Mouse (Mus musculus): ENCODE data around the gene Ccdc169. TPM values are rescaled to one million over a fixed set of nuclear protein-coding genes. Genes with fewer than 3 reads are reported as not detected.

Ccdc169 gene
- polyA plus RNA-seq, 1 experiment from 2014 or later, result 0.08 TPM

GRCm38 (mm10) chr3:55106051-55106450 lies 31.1 kb upstream of the Ccdc169 start:
- WGBS, result 92% methylated on average over 17 of the region's 17 CpGs
- Histone ChIP-seq H3K27me3 (ENCODE audit: low read depth, poor library complexity, severe bottlenecking) (no peaks in the 10 kb centered on the region), H3K9me3 (replicated peaks) (no peaks in the 10 kb centered on the region), H3K27ac (no peak overlapping the region), H3K4me3 (no peak overlapping the region), H3K4me1 (no peaks in the 10 kb centered on the region), H3K36me3 (no peaks in the 10 kb centered on the region)
- DNase-seq (ENCODE audit: low spot score), result no peak

DNA sequence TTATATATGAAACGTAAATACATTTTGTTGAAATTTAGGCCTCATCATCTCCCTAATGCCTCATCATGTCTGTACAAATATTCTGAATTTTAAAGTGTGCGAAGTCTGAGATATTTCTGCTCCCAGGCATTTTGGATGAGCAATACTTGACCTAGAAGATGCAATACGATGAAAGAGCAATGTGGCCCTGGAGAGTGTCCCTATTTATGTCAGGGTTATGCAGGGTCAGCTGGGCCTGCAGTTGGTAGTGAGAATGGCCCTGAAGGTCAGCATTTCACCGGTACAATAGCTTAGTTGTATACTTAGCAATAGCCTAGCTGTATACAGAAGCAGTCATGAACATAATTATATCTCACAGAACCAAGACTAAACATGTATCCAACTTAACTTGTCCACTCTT lies 28.0 kb upstream of the Ccdc169 start:
- no peaks in the 10 kb centered on the region for H3K9me3 ChIP-seq (replicated peaks)
- H3K27ac ChIP-seq, result no peak overlapping the region
- H3K36me3 ChIP-seq, result no peaks in the 10 kb centered on the region
- H3K27me3 ChIP-seq (ENCODE audit: low read depth, poor library complexity, severe bottlenecking), result no peaks in the 10 kb centered on the region
- H3K4me1 ChIP-seq, result peaks cover 11% of the 10 kb centered on the region; the same call in 1 of the 2 replicates
- 86% methylated on average over 4 of the region's 4 CpGs for WGBS
- no peak overlapping the region for H3K4me3 ChIP-seq
- no peak for DNase-seq (ENCODE audit: low spot score)

GRCm38 (mm10) chr3:55111935-55112709 lies 25.0 kb upstream of the Ccdc169 start, which contains the start of gene Spg20:
Spg20 (plus strand) TSS chr3:55112108.
- Histone ChIP-seq H3K4me3 (peak within 1 kb of the TSS; percentile 93), H3K4me1 (peaks cover 17% of the 10 kb centered on the region; the same call in 1 of the 2 replicates), H3K9me3 (replicated peaks) (no peaks in the 10 kb centered on the region), H3K36me3 (peaks cover 10% of the 10 kb centered on the region), H3K27me3 (ENCODE audit: low read depth, poor library complexity, severe bottlenecking) (no peaks in the 10 kb centered on the region), H3K27ac (peak within 1 kb of the TSS; percentile 99)
- WGBS, result 1% methylated on average over 58 of the region's 58 CpGs
- peak; percentile 99 for DNase-seq (ENCODE audit: low spot score)

DNA sequence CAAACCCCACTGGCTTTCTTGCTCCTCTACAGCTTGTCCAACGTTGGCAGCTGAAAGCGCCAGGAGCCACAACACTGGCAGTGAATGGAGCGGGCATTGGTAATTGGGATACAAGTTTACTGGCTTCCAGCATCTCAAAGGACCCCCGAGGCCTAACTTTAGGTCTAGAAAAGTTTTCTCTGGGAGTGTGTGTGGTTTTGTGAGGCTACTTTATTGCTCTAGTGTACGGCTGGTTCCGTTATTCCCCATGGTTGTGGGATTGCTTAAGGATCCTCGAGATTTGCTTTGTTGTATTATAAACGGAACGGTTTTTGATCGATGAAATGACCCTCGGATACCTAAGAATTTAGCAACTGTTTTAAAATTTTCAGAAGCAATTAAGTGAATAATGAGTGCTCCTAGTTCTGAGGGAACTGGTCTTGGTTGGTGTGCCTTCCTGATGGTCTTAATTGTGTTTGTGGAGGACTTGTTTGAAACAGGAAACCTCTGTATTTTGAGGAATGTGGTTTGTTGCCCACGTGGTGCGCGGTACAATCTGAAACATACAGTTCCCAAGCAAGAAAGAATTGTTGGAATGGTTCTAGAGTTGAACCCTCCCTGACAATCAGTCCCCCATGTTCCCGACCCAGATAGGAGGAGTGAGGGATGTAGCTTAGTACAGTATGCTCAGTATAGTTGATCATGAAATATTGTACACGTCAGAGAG lies 24.3 kb upstream of the Ccdc169 start:
- DNase-seq (ENCODE audit: low spot score), result peak; percentile 50

DNA sequence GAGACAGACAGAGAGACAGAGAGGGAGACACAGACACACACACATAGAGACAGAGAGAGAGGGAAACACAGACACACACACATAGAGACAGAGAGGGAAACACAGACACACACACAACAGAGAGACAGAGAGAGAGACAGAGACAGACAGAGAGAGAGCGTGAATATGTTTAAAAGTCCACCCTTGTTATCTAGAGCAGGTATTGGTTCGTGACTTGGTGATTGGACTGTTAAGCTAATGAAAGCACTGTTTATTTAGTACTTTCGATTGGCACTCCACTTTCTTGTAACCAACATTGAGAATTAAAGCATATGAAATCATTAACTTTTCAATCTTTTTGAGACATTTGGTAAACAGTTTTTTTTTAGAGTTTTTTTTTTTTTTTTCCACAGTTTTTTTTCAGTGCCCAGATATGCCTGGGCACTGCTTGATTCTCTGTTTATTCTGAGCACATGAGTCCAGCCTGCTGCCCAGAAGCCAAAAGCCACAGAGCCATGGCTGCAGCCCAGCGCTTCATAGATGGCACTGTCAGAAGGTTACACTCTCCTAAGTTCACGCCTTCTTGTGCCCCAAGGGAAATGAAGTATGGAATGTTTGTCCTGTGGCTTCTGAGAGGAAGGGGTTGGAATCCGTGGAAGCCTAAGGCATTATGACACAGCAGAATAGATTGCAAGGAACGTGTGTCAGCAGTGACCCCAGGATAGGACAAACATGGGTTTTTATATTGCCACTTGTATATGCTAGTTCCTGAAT lies 22.6 kb upstream of the Ccdc169 start:
- Histone ChIP-seq H3K4me3 (no peak overlapping the region), H3K36me3 (peaks cover 34% of the 10 kb centered on the region), H3K4me1 (peaks cover 17% of the 10 kb centered on the region; the same call in 1 of the 2 replicates), H3K27me3 (ENCODE audit: low read depth, poor library complexity, severe bottlenecking) (no peaks in the 10 kb centered on the region), H3K9me3 (replicated peaks) (no peaks in the 10 kb centered on the region), H3K27ac (no peak overlapping the region)
- 79% methylated on average over 7 of the region's 7 CpGs for WGBS
- no peak for DNase-seq (ENCODE audit: low spot score)

More for the DNA sequence above, 24.3 kb upstream of the Ccdc169 start:
- WGBS, result 46% methylated on average over 16 of the region's 16 CpGs
- H3K36me3 ChIP-seq, result peaks cover 17% of the 10 kb centered on the region
- no peaks in the 10 kb centered on the region for H3K27me3 ChIP-seq (ENCODE audit: low read depth, poor library complexity, severe bottlenecking)
- peak overlapping the region; percentile 93 for H3K4me3 ChIP-seq
- peak overlapping the region; percentile 99 for H3K27ac ChIP-seq
- peaks cover 17% of the 10 kb centered on the region; the same call in 1 of the 2 replicates for H3K4me1 ChIP-seq
- H3K9me3 ChIP-seq (replicated peaks), result no peaks in the 10 kb centered on the region

GRCm38 (mm10) chr3:55115071-55115470 lies 22.1 kb upstream of the Ccdc169 start:
- 89% methylated on average over 1 of the region's 1 CpGs for WGBS
- DNase-seq (ENCODE audit: low spot score), result no peak
- no peaks in the 10 kb centered on the region for H3K9me3 ChIP-seq (replicated peaks)
- peaks cover 39% of the 10 kb centered on the region for H3K36me3 ChIP-seq
- no peak overlapping the region for H3K4me3 ChIP-seq
- H3K4me1 ChIP-seq, result peaks cover 17% of the 10 kb centered on the region; the same call in 1 of the 2 replicates
- H3K27ac ChIP-seq, result no peak overlapping the region
- H3K27me3 ChIP-seq (ENCODE audit: low read depth, poor library complexity, severe bottlenecking), result no peaks in the 10 kb centered on the region

DNA sequence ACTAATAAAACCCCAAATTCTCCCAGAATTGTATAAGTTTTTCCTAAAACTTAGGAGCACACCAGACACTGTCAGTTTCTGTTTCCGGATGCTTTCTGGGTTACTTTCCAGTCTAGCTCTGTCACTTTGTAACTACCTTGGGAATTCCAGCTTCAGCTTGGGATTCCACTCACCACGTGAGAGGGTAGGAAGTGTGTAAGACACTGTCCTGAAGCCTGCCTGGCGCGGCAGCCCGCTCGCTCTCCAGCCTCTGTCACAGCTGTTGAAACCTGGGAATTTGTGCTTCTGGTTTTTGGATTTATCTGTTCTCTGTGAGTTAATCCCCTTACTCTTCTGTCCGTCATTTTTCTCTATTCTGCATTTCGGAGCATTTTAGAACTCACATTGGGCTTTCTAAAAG lies 21.1 kb upstream of the Ccdc169 start:
- DNase-seq (ENCODE audit: low spot score), result no peak

GRCm38 (mm10) chr3:55119275-55119898 lies 17.8 kb upstream of the Ccdc169 start:
- no peak for DNase-seq (ENCODE audit: low spot score)
- Histone ChIP-seq H3K9me3 (replicated peaks) (no peaks in the 10 kb centered on the region), H3K4me1 (0 out of 2 replicates have a peak, but pooled peaks cover 3% of the 10 kb centered on the region), H3K36me3 (peaks cover 83% of the 10 kb centered on the region), H3K4me3 (no peak overlapping the region), H3K27me3 (ENCODE audit: low read depth, poor library complexity, severe bottlenecking) (no peaks in the 10 kb centered on the region), H3K27ac (no peak overlapping the region)
- 91% methylated on average over 6 of the region's 6 CpGs for WGBS

More for the DNA sequence above, 21.1 kb upstream of the Ccdc169 start:
- WGBS, result 86% methylated on average over 8 of the region's 8 CpGs
- H3K9me3 ChIP-seq (replicated peaks), result no peaks in the 10 kb centered on the region
- peaks cover 17% of the 10 kb centered on the region; the same call in 1 of the 2 replicates for H3K4me1 ChIP-seq
- H3K27ac ChIP-seq, result no peak overlapping the region
- no peak overlapping the region for H3K4me3 ChIP-seq
- H3K27me3 ChIP-seq (ENCODE audit: low read depth, poor library complexity, severe bottlenecking), result no peaks in the 10 kb centered on the region
- peaks cover 49% of the 10 kb centered on the region for H3K36me3 ChIP-seq

GRCm38 (mm10) chr3:55122336-55122870 lies 14.7 kb upstream of the Ccdc169 start:
- Histone ChIP-seq H3K27ac (no peak overlapping the region), H3K27me3 (ENCODE audit: low read depth, poor library complexity, severe bottlenecking) (no peaks in the 10 kb centered on the region), H3K4me3 (no peak overlapping the region), H3K4me1 (no peaks in the 10 kb centered on the region), H3K9me3 (replicated peaks) (no peaks in the 10 kb centered on the region), H3K36me3 (peaks cover 99% of the 10 kb centered on the region)
- WGBS, result 91% methylated on average over 3 of the region's 3 CpGs
- no peak for DNase-seq (ENCODE audit: low spot score)

- WGBS, result 97% methylated on average over 4 of the region's 4 CpGs
- H3K27ac ChIP-seq, result no peak overlapping the region
- no peaks in the 10 kb centered on the region for H3K9me3 ChIP-seq (replicated peaks)
- H3K4me1 ChIP-seq, result no peaks in the 10 kb centered on the region
- H3K36me3 ChIP-seq, result peaks cover 99% of the 10 kb centered on the region
- no peaks in the 10 kb centered on the region for H3K27me3 ChIP-seq (ENCODE audit: low read depth, poor library complexity, severe bottlenecking)
- no peak for DNase-seq (ENCODE audit: low spot score)
- H3K4me3 ChIP-seq, result no peak overlapping the region
These were observed 14.1 kb upstream of the Ccdc169 start for GRCm38 (mm10) chr3:55123064-55123463.

DNA sequence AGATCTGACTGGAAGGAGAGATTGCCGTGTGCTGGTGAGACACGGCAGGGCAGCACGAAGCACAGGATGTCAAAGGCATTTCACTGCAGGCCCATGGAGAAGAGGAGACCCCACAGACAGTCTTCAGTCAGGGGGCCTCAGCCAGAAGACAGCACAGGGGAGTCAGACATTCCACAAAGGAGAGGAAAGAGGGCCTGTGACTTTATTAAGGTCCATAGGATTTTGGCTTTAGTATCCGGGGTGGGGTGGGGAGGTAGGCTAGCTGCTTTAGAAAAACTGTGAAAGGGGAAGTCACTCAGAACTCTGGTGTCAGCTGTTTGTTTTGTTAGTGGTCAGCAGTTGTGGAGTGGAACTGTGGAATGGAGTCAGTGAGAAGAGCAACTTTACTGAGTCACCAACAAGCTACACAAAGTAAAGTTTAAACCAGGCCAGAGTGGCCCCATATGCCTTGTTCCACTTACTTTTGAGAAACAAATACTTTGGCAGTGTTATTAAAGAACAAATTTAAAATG lies 7.9 kb upstream of the Ccdc169 start:
- Histone ChIP-seq H3K9me3 (replicated peaks) (no peaks in the 10 kb centered on the region), H3K4me1 (no peaks in the 10 kb centered on the region), H3K4me3 (no peak overlapping the region), H3K36me3 (peaks cover 99% of the 10 kb centered on the region), H3K27me3 (ENCODE audit: low read depth, poor library complexity, severe bottlenecking) (no peaks in the 10 kb centered on the region), H3K27ac (no peak overlapping the region)
- 95% methylated on average over 4 of the region's 4 CpGs for WGBS
- DNase-seq (ENCODE audit: low spot score), result no peak
